Mouse (Mus musculus): ENCODE data around the gene Tgfbr2.

- TF ChIP-seq BHLHE40 (IDR thresholded peaks at IDR 0.05; ENCODE audit: borderline replicate concordance, low read depth, low read length): no peak
- no peak for TF ChIP-seq MXI1 (IDR thresholded peaks at IDR 0.05; ENCODE audit: low read depth, low read length)
- no peak for TF ChIP-seq CTCF (IDR thresholded peaks at IDR 0.05 in 2 of 3, conservative IDR thresholded peaks at IDR 0.05 in 1 of 3; ENCODE audit: control insufficient read depth in 1 of 3, insufficient read depth in 1 of 3, low read depth in 2 of 3, low read length in 3 of 3, poor library complexity in 1 of 3, severe bottlenecking in 1 of 3)
- TF ChIP-seq ZNF384 (IDR thresholded peaks at IDR 0.05; ENCODE audit: low read depth, low read length): no peak
- TF ChIP-seq POLR2A (IDR thresholded peaks at IDR 0.05; ENCODE audit: control insufficient read depth in 1 of 2, insufficient read depth in 1 of 2, low read depth in 1 of 2, low read length in 2 of 2, poor library complexity in 1 of 2): no peak
Observed at GRCm38 (mm10) chr9:116136811-116137210, 38.3 kb downstream of the Tgfbr2 start.
